Mouse (Mus musculus) liver, embryonic 16.5 days (tissue): ENCODE measurements around the gene Pls3. TPM values are rescaled to one million over a fixed set of nuclear protein-coding genes. Genes with fewer than 3 reads are reported as not detected.

ENCODE experiments used
- ATAC-seq: fragments of 200-750 bp; cut with Nextera tagmentation; 2 replicates; pipeline ENCODE4 v1.8.0; 2017; ENCODE audit warnings: low read depth, mild to moderate bottlenecking, moderate number of reproducible peaks, moderate library complexity
- H3K27ac ChIP-seq: fragments of 300-500 bp; sonication (generic); 2 replicates; pipeline ENCODE4 v1.5.1; 2014; ENCODE audit warnings: mild to moderate bottlenecking, low read length
- H3K27me3 ChIP-seq: fragments of 300-500 bp; sonication (generic); 2 replicates; pipeline ENCODE4 v1.6.1; 2014; ENCODE audit warnings: low read depth, low read length, mixed read lengths; ENCODE audit not compliant: control insufficient read depth, insufficient read depth
- H3K36me3 ChIP-seq: fragments of 300-500 bp; sonication (generic); 2 replicates; pipeline ENCODE4 v1.6.1; 2014; ENCODE audit warnings: mild to moderate bottlenecking; ENCODE audit not compliant: control insufficient read depth, insufficient read depth
- H3K4me1 ChIP-seq: fragments of 300-500 bp; sonication (generic); 2 replicates; pipeline ENCODE4 v1.6.1; 2014; ENCODE audit warnings: low read depth, low read length, mixed read lengths; ENCODE audit not compliant: control insufficient read depth
- H3K4me2 ChIP-seq: fragments of 300-500 bp; sonication (generic); 2 replicates; pipeline ENCODE4 v1.6.1; 2014; ENCODE audit warnings: low read depth, low read length, mixed read lengths
- H3K4me3 ChIP-seq: fragments of 300-500 bp; sonication (generic); 2 replicates; pipeline ENCODE4 v1.5.1; 2014; ENCODE audit warnings: low read depth, mild to moderate bottlenecking, low read length
- H3K9ac ChIP-seq: fragments of 300-500 bp; sonication (generic); 2 replicates; pipeline ENCODE4 v1.6.1; 2014; ENCODE audit warnings: low read depth, low read length
- H3K9me3 ChIP-seq: fragments of 300-500 bp; sonication (generic); replicated peaks from 2 replicates; pipeline ENCODE4 v1.6.1; 2016; ENCODE audit warnings: low read length; ENCODE audit not compliant: control insufficient read depth
- WGBS: fragments of 180-500 bp; shearing (Covaris S2); extraction: QIAGEN DNeasy Blood & Tissue Kit; methylation state at CpG from one replicate; pipeline ENCODE4 v1.1.7; 2014; ENCODE audit not compliant: insufficient replicate concordance; 5-methylcytosine and 5-hydroxymethylcytosine counted together
- polyA plus RNA-seq: library from polyadenylated mRNA; unstranded; fragments of >200 nt; fragmentation: Nextera tagmentation; extraction: Ambion mirVana; gene quantifications from 2 replicates; pipeline ENCODE4 v1.2.1, GENCODE M21; 2015

Pls3 gene
- polyA plus RNA-seq, 1 experiment from 2014 or later, result 5.8 TPM

DNA sequence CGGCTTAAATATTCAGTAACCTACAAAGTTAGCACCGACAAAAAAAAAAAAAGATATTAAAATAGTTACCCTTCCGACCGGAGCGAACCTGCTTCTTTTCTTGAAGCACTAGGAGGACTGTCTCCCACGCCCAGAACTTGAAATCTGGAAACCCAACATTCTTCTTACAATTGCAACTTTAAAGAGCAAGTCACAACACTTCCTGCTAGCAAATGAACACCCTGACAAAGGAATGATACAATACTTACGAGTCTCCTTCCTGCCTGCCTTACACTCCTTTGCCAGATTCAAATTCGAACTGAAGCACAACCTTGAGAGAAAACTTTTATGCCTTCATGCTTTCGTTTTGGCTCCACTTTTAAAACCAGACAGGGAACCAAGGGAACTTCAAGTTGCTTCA lies 32.1 kb downstream of the Pls3 start:
- no peak for ATAC-seq
- Histone ChIP-seq H3K9ac (no peak overlapping the region), H3K27ac (no peak overlapping the region), H3K9me3 (no peaks in the 10 kb centered on the region), H3K36me3 (no peaks in the 10 kb centered on the region), H3K4me3 (no peak overlapping the region), H3K4me2 (no peak overlapping the region), H3K27me3 (no peaks in the 10 kb centered on the region), H3K4me1 (no peaks in the 10 kb centered on the region)
- WGBS, result 48% methylated on average over 9 of the region's 9 CpGs

DNA sequence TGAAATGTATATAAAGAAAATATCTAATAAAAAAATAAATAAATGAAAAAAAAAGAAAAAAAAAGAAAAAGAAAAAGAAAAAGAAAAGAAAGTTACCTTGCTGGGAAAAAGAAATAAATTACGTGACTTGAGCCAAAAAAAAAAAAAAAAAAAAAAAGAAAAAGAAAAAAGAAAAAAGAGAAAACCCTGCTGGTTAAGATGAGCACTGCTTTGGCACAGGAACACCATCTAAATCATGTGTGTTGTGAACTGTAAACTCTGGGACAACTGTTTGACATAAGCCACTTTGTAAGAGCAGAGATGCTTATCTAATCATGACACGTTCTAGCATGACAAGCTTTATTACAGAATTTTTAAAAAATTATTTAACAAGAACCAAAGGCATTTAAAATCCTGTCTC lies 32.9 kb downstream of the Pls3 start:
- no peaks in the 10 kb centered on the region for H3K9me3 ChIP-seq
- ATAC-seq, result no peak
- H3K9ac ChIP-seq, result no peak overlapping the region
- H3K27me3 ChIP-seq, result no peaks in the 10 kb centered on the region
- H3K4me1 ChIP-seq, result no peaks in the 10 kb centered on the region
- no peak overlapping the region for H3K27ac ChIP-seq
- 51% methylated on average over 2 of the region's 2 CpGs for WGBS
- no peak overlapping the region for H3K4me2 ChIP-seq
- H3K36me3 ChIP-seq, result no peaks in the 10 kb centered on the region
- no peak overlapping the region for H3K4me3 ChIP-seq

DNA sequence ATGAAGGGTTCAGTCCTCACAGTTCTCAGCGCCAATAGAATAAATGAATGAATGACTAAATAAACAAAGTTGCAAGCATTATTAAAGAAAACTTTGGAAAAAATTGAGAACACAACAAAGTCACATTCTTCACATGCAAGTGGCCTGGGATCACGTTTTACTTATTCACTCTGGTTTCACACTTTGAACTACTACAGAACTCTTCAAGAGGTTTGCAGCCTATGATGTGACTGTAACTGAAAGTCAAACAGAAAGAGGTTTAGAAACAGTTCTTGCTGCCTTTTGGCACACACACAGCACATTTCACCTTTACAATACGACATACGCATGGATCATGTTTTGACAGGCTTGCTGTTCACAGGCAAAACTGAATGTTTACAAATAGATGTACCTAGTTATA lies 34.7 kb downstream of the Pls3 start:
- Histone ChIP-seq H3K9me3 (no peaks in the 10 kb centered on the region), H3K27ac (no peak overlapping the region), H3K4me1 (no peaks in the 10 kb centered on the region), H3K27me3 (no peaks in the 10 kb centered on the region), H3K9ac (no peak overlapping the region), H3K4me2 (no peak overlapping the region), H3K36me3 (no peaks in the 10 kb centered on the region), H3K4me3 (no peak overlapping the region)
- WGBS, result 72% methylated on average over 4 of the region's 4 CpGs
- ATAC-seq, result no peak

DNA sequence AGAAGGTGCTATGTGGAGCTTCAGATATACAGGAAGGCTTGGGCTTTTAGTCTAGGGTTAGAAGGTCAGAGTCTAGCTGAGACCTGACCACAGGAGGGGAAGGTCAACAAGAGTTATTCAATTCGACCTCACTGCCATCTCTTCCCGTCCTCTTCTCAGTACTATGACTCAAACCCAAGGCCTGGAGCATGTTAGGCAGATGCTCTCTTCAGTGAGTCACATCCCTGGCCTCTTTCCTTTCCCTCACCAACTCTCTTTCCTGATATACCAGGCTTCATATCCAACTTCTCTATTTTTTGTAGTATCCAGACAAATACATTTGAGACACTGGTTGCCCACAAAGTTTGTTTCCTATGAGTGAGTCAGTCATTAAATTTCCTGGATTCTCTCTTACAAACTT lies 40.1 kb downstream of the Pls3 start:
- no peak overlapping the region for H3K9ac ChIP-seq
- H3K9me3 ChIP-seq, result no peaks in the 10 kb centered on the region
- 21% methylated on average over 2 of the region's 2 CpGs for WGBS
- no peaks in the 10 kb centered on the region for H3K27me3 ChIP-seq
- no peak overlapping the region for H3K27ac ChIP-seq
- H3K4me2 ChIP-seq, result no peak overlapping the region
- H3K4me1 ChIP-seq, result no peaks in the 10 kb centered on the region
- ATAC-seq, result no peak
- H3K36me3 ChIP-seq, result no peaks in the 10 kb centered on the region
- H3K4me3 ChIP-seq, result no peak overlapping the region

DNA sequence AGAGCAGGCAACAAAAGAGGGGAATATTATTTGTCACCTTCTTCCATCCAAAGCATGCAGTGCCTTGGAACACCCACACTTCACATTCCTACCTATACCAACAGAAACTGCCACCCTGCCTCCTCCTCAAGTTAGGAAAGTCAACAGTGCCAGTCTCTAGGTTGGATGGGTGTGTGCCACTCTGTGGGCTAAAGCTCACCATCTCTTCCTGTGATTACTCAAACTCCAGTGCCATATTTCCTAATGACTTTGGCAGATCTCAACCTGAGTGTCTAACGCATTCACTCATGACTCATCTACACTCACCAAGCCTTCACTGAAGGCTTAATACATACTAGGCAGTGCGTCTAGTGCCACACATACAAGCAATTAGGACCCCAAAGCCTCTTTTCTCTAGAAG lies 40.7 kb downstream of the Pls3 start:
- ATAC-seq, result no peak

DNA sequence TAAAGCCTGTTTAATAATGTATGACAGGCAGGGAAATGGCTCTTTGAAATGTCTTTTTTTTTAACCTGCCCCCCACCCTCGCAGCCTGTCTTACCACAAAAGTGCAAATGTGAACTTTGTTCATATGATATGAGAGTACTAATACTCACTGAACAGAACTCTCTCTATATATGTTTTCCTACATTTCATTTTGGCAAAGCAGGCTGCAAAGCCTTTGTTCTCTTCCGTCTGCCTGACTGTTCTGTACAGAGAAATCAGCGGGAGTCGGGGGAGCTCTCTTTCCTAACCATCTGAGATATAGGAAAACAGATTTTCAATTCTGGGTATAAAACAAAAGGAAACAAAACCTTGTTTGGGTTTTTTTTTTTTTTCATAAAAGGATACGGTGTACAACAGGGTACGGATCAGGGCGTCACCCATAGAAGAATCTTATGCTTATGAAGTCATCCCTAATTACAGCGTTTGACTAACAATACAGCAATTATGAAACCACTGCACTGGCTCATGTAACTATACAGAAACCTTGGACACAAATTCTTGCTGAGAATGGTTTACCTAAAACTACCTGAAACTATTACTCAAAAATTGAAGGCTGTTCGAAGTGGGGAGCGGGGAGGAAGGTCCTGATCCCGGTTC lies 41.9 kb downstream of the Pls3 start:
- Histone ChIP-seq H3K4me2 (no peak overlapping the region), H3K36me3 (no peaks in the 10 kb centered on the region), H3K9me3 (no peaks in the 10 kb centered on the region), H3K27ac (no peak overlapping the region), H3K27me3 (no peaks in the 10 kb centered on the region), H3K4me1 (no peaks in the 10 kb centered on the region), H3K4me3 (no peak overlapping the region), H3K9ac (no peak overlapping the region)
- ATAC-seq, result no peak
- WGBS, result 67% methylated on average over 11 of the region's 11 CpGs

More for the DNA sequence above, 40.7 kb downstream of the Pls3 start:
- 60% methylated on average over 2 of the region's 2 CpGs for WGBS
- no peak overlapping the region for H3K4me2 ChIP-seq
- H3K36me3 ChIP-seq, result no peaks in the 10 kb centered on the region
- no peak overlapping the region for H3K4me3 ChIP-seq
- H3K9ac ChIP-seq, result no peak overlapping the region
- H3K9me3 ChIP-seq, result no peaks in the 10 kb centered on the region
- H3K27ac ChIP-seq, result no peak overlapping the region
- H3K27me3 ChIP-seq, result no peaks in the 10 kb centered on the region
- H3K4me1 ChIP-seq, result no peaks in the 10 kb centered on the region

DNA sequence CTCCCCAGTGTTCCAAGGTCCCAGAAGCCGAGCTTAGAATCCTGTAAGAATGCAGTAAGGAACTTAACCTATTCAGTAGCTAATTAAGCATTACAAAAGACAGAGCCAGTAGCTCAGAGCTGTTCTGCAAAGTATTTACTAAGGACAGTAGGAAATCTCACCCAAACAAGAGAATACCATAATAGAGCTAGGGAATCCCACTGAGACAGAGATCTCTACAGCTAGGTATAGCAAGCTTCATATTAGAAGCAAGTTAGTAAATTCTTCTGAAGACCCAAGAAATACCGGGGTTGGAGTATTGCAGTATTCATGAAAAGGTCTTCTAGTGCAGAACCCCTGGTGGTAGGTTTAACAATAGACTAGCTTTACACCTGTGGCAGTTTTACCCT lies 45.1 kb downstream of the Pls3 start:
- 39% methylated on average over 2 of the region's 2 CpGs for WGBS
- Histone ChIP-seq H3K36me3 (no peaks in the 10 kb centered on the region), H3K27ac (no peak overlapping the region), H3K4me2 (no peak overlapping the region), H3K9me3 (no peaks in the 10 kb centered on the region), H3K4me1 (no peaks in the 10 kb centered on the region), H3K4me3 (no peak overlapping the region), H3K9ac (no peak overlapping the region), H3K27me3 (no peaks in the 10 kb centered on the region)
- no peak for ATAC-seq

DNA sequence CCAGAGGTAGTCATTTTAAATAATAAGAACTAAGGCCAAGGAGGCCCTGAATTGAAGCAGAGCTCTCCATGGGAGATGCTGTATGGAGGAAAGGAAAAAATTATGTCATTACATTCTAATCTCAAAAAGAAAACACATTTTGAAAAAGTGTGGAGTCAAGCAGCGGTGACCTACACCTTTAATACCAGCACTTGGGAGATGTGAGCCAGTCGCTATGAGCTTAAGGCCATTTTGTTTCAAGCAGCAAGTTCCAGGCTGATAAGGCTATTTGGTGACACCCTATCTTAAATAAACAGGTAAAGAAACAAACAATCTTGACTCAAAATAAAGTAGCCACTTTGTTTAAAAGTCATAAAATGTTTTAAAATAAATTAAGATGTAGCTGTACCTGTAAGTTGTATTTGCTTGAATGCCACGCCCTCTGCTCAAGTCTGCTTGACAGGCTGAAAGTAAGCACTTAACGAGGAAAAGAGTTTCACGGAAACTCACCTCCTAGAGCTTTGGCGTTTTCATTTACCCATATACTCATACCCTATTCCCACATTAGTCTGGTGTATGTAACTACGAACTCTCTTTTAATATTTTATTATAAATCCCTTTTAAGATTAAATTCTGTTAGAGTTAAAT lies 45.6 kb downstream of the Pls3 start:
- WGBS, result 54% methylated on average over 7 of the region's 7 CpGs

DNA sequence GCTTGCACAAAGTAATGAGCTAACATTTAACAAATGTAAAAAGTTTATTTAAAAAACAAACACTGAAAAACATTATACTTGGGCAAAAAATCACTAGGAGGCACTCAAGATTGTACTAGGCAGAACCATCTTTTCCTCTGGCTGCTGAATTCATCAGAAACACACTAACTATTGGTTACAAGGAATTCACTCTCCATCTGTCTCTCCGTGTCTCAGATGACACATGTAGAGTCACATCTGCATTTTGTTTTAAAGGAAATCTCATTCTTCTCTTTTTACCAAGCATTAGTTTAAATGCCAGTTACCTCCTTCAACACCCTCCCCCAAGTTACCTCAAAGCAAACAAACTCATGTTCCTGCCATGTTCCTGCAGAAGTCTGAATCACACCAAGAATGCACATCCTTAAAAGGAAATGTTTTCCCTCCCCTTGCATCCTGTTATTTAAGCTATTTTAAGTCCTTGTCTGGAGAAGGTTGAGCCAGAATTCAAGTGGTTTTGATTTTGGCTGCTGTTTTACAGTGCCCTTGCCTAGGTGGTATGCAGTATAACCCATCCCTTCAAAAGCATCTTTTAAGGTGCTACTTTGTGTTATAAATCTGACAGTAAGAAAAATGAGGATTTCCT lies 56.2 kb downstream of the Pls3 start:
- no peak for ATAC-seq
- H3K4me3 ChIP-seq, result no peak overlapping the region
- 33% methylated on average over 1 of the region's 1 CpGs for WGBS
- no peak overlapping the region for H3K27ac ChIP-seq
- H3K4me2 ChIP-seq, result no peak overlapping the region
- H3K9ac ChIP-seq, result no peak overlapping the region
- no peaks in the 10 kb centered on the region for H3K27me3 ChIP-seq
- H3K4me1 ChIP-seq, result no peaks in the 10 kb centered on the region
- H3K36me3 ChIP-seq, result no peaks in the 10 kb centered on the region
- H3K9me3 ChIP-seq, result no peaks in the 10 kb centered on the region

More for the DNA sequence above, 45.6 kb downstream of the Pls3 start:
- Histone ChIP-seq H3K4me1 (no peaks in the 10 kb centered on the region), H3K27me3 (no peaks in the 10 kb centered on the region), H3K4me3 (no peak overlapping the region), H3K4me2 (no peak overlapping the region), H3K9ac (no peak overlapping the region), H3K36me3 (no peaks in the 10 kb centered on the region), H3K27ac (no peak overlapping the region), H3K9me3 (no peaks in the 10 kb centered on the region)
- no peak for ATAC-seq
